Mouse (Mus musculus): ENCODE results near the gene Tra2b. TPM values are rescaled to one million over a fixed set of nuclear protein-coding genes. Genes with fewer than 3 reads are reported as not detected.

The Tra2b gene
- total RNA-seq, 1 experiment from 2014 or later, result 856 TPM

Other genes with a start within 250 kb of the Tra2b start
- 1.8 and 2.8 TPM in 2 replicates for gene Igf2bp2, start 102.7 kb downstream of the Tra2b start, total RNA-seq (2017)
- 9.4 and 9.9 TPM in 2 replicates for gene Etv5, start 173.7 kb upstream of the Tra2b start, total RNA-seq (2017)